In the genomic region with DNA sequence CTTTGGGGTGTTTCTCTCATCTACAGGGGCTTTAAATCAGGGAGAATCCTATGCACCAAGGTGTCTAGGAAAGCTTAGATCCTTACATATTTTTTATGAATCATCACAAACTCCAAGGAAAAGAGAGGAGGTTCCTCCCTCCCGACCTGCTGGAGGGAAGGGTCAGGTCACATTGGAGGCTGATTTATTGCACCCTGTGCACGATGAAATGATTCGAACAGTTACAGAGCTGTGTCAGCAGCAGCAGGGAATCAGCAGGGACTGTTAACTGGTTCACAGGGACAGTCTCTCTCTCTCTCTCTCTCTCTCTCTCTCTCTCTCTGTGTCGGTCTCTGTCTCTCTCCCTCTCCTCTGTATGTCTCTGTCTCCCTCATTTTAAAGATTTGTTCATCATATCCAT, we compare ENCODE assay signal across 34 mouse cellular contexts. TPM values are rescaled to one million over a fixed set of nuclear protein-coding genes. Genes with fewer than 3 reads are reported as not detected.
DNase-seq lines count a peak whose midpoint lies in the region; ATAC-seq and TF ChIP-seq lines count a peak whose summit lies in the region.
"Had no signal": no experiment of that assay in that cellular context is flagged by ENCODE, and none has a peak within 500 bp of the region (broad histone marks: within the 10 kb centered on the region; RNA-seq: fewer than 3 reads in every experiment).

No protein-coding gene starts in this region.

- peak; percentile 35; the same call in 1 of the 2 replicates for ATAC-seq in neural tube, embryonic 15.5 days (ENCODE audit: low FRiP score)
- ATAC-seq: forebrain, embryonic 15.5 days; Patski had no signal

- peaks cover 40% of the 10 kb centered on the region for H3K4me1 ChIP-seq in liver, adult 2 months (ENCODE audit: control insufficient read depth, insufficient read depth, low read length)
- H3K4me1 ChIP-seq in neural tube, embryonic 15.5 days, result no peaks in the 10 kb centered on the region
- H3K4me1 ChIP-seq: embryonic facial prominence, embryonic 10.5 days; embryonic facial prominence, embryonic 13.5 days; forebrain, embryonic 12.5 days; forebrain, embryonic 15.5 days; hindbrain, embryonic 12.5 days; hindbrain, embryonic 15.5 days had no signal

- no peaks in the 10 kb centered on the region for H3K9me3 ChIP-seq in neural tube, embryonic 15.5 days (replicated peaks)
- H3K9me3 ChIP-seq: embryonic facial prominence, embryonic 10.5 days; embryonic facial prominence, embryonic 13.5 days; forebrain, embryonic 12.5 days; forebrain, embryonic 15.5 days; hindbrain, embryonic 12.5 days; hindbrain, embryonic 15.5 days had no signal

- no peaks in the 10 kb centered on the region for H3K27me3 ChIP-seq in liver, adult 2 months (ENCODE audit: control insufficient read depth, insufficient read depth, low read length)
- no peaks in the 10 kb centered on the region for H3K27me3 ChIP-seq in neural tube, embryonic 15.5 days (replicated peaks)
- H3K27me3 ChIP-seq: CH12.LX; embryonic facial prominence, embryonic 13.5 days; forebrain, embryonic 12.5 days; forebrain, embryonic 15.5 days; hindbrain, embryonic 12.5 days; hindbrain, embryonic 15.5 days; Patski had no signal

- TF ChIP-seq POLR2A in liver, adult 2 months (IDR thresholded peaks at IDR 0.05; ENCODE audit: extremely low read depth, insufficient read depth, low read length), result no peak

- H3K4me3 ChIP-seq in liver, adult 2 months (ENCODE audit: insufficient read depth, low read depth, low read length), result no peak overlapping the region
- no peak overlapping the region for H3K4me3 ChIP-seq in neural tube, embryonic 15.5 days (replicated peaks)
- H3K4me3 ChIP-seq: embryonic facial prominence, embryonic 10.5 days; embryonic facial prominence, embryonic 13.5 days; erythroblast, embryonic 14.5 days; forebrain, embryonic 12.5 days; forebrain, embryonic 15.5 days; hindbrain, embryonic 12.5 days; hindbrain, embryonic 15.5 days had no signal

- H3K79me2 ChIP-seq in liver, adult 2 months (ENCODE audit: control insufficient read depth, insufficient read depth, low read length), result peaks cover 22% of the 10 kb centered on the region

- no peak overlapping the region for H3K4me2 ChIP-seq in neural tube, embryonic 15.5 days
- H3K4me2 ChIP-seq: embryonic facial prominence, embryonic 13.5 days; forebrain, embryonic 12.5 days; forebrain, embryonic 15.5 days; heart, embryonic 11.5 days; hindbrain, embryonic 12.5 days; hindbrain, embryonic 15.5 days had no signal

- peak; percentile 26 for DNase-seq in embryo, embryonic 11 days
- DNase-seq in embryo, embryonic 9.5 days (ENCODE audit: extremely low spot score), result no peak
- DNase-seq in liver, adult 2 months (ENCODE audit: extremely low read depth, low read depth, low spot score), result no peak
- DNase-seq in liver, result no peak
- peak; percentile 61 for DNase-seq in mesoderm, embryonic 11.5 days (ENCODE audit: low read depth, low spot score)
- DNase-seq in gastrocnemius, adult 8-10 months (ENCODE audit: low spot score in 2 of 2), result no peak
- DNase-seq: adrenal gland, postnatal 14 days; B cell, adult 2 months; cerebellum, adult 11 months; cerebellum, adult 2 months; cerebellum, adult 9-11 months; cerebellum, postnatal 25 days; gastrocnemius, postnatal 14 days; heart, adult 11 months had no signal

- 0 out of 2 replicates have a peak overlapping the region, but pooled peaks have one; percentile 4 for H3K27ac ChIP-seq in liver, adult 2 months (replicated peaks; ENCODE audit: insufficient read depth, low read depth, low read length)
- no peak overlapping the region for H3K27ac ChIP-seq in neural tube, embryonic 15.5 days (replicated peaks)
- H3K27ac ChIP-seq: embryonic facial prominence, embryonic 10.5 days; embryonic facial prominence, embryonic 13.5 days; forebrain, embryonic 12.5 days; forebrain, embryonic 15.5 days; hindbrain, embryonic 12.5 days; hindbrain, embryonic 15.5 days had no signal

- 18% methylated on average over 4 of the region's 4 CpGs for WGBS in liver, adult 2 months
- 26% methylated on average over 4 of the region's 4 CpGs for WGBS in neural tube, embryonic 15.5 days

- no peak overlapping the region for H3K9ac ChIP-seq in liver, adult 2 months (ENCODE audit: low read depth, low read length)
- H3K9ac ChIP-seq in neural tube, embryonic 15.5 days (replicated peaks), result no peak overlapping the region
- H3K9ac ChIP-seq: embryonic facial prominence, embryonic 13.5 days; forebrain, embryonic 12.5 days; forebrain, embryonic 15.5 days; hindbrain, embryonic 12.5 days; hindbrain, embryonic 15.5 days had no signal

- H3K36me3 ChIP-seq in liver, adult 2 months (ENCODE audit: control insufficient read depth, insufficient read depth, low read length), result peaks cover 21% of the 10 kb centered on the region
- no peaks in the 10 kb centered on the region for H3K36me3 ChIP-seq in neural tube, embryonic 15.5 days
- H3K36me3 ChIP-seq: embryonic facial prominence, embryonic 10.5 days; embryonic facial prominence, embryonic 13.5 days; forebrain, embryonic 12.5 days; forebrain, embryonic 15.5 days; G1E; hindbrain, embryonic 12.5 days; hindbrain, embryonic 15.5 days had no signal

- no peak for TF ChIP-seq CTCF in liver, adult 2 months (IDR thresholded peaks at IDR 0.05; ENCODE audit: low read depth, low read length)

RNA-seq across cellular contexts. Expression of a gene that starts 6.9 kb away (rescaled TPM):
- total RNA-seq in liver, adult 2 months (2014; rRNA removed), result 470 and 497 TPM in 2 replicates
- 279 and 317 TPM in 2 replicates for polyA plus RNA-seq in liver, adult 2 months (2012; rRNA removed)
- polyA plus RNA-seq in neural tube, embryonic 15.5 days (2015; fragmentation: Nextera tagmentation; extraction: Ambion mirVana), result 0.35 and 0.37 TPM in 2 replicates
- under 1 TPM in 2 of 4 experiments, not detected in 2; 0.15 to 0.22 TPM for total RNA-seq in gastrocnemius, adult 8-10 months (2022)
- total RNA-seq: adrenal gland, adult 18-20 months; CH12.LX; common myeloid progenitor, adult 5-6 weeks; gastrocnemius, adult 18-20 months; gastrocnemius, postnatal 14 days; heart, adult 8-10 months; heart, postnatal 25 days; hematopoietic stem cell, adult 5-6 weeks had no signal
- polyA plus RNA-seq: cerebellum, adult 2 months; embryonic facial prominence, embryonic 10.5 days; embryonic facial prominence, embryonic 13.5 days; erythroblast, embryonic 14.5 days; forebrain, embryonic 12.5 days; forebrain, embryonic 15.5 days; G1E; heart, embryonic 14.5 days; heart, postnatal 0 days; hindbrain, embryonic 12.5 days had no signal

Comparison
In these comparisons a context has a peak if more than half of its experiments do, and no peak if none do; other contexts are left out.
1. DNase-seq: peak in embryo, embryonic 11 days (single experiment) and mesoderm, embryonic 11.5 days (single experiment); none in embryo, embryonic 9.5 days (single experiment), liver, adult 2 months (single experiment), liver (single experiment) and gastrocnemius, adult 8-10 months (0 of 2).
2. RNA of a gene that starts 6.9 kb away (total RNA-seq): 470 to 497 TPM in liver, adult 2 months; 0.15 to 0.22 TPM in gastrocnemius, adult 8-10 months; every median in the first group is over 100 times any median in the second.